Mouse (Mus musculus): Measurements from ENCODE around the gene Adam4. TPM values are rescaled to one million over a fixed set of nuclear protein-coding genes. Genes with fewer than 3 reads are reported as not detected.
"Not testable (repeated sequence)": the region's sequence is repeated elsewhere in the genome, so short reads cannot be mapped to it uniquely, and the experiment has no call there.

Gene Adam4
- total RNA-seq (2015; ENCODE audit: low replicate concordance): 1.9 TPM in 1 of 2 replicates, not detected in the other
- total RNA-seq (2017; ENCODE audit: low replicate concordance): not detected in 2 replicates

DNA sequence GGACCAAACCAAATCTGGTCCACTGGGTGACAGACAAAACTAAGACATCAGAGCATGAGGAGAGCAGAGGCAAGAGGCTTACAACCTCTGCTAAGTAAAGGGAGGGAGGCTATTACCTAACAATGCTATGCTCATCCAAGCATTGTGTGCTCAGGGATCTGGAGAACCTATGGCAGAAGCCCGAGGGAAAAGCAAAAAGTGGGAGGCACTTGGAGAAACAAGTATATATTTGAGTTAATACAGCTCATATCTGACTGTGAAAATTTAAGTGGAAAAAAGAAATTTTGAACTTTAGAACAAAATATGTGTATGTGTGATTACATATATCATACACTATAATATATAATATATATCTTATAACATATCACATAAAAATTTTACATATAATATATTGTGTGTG lies at the start of gene Adam4:
Gene Adam4, minus strand, starts transcription at position 101 of the 400 bp plus-strand sequence.
- no peak for ATAC-seq (replicated peaks; ENCODE audit: low FRiP score, poor library complexity, severe bottlenecking)

DNA sequence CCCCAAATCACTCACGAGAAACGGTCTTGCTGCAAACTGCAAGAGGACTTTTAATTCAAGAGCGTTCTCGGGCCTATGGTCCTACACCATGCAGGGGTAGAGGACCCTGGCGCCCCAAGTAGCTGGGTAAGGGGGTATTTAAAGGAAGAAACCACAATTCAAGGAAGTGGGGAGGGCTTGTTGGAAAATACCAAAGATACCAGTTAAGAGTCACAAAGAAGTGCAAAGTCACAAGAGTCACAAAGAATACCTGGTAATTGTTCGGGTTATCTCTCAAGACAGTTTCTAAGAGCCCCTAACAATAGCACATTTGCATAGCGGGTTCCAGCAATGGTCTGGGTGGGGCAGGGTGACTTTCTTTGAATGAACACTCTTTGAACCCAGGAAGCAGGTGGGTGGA lies 37.3 kb upstream of the Adam4 start:
- not testable (repeated sequence) for ATAC-seq (replicated peaks; ENCODE audit: low FRiP score, poor library complexity, severe bottlenecking)

DNA sequence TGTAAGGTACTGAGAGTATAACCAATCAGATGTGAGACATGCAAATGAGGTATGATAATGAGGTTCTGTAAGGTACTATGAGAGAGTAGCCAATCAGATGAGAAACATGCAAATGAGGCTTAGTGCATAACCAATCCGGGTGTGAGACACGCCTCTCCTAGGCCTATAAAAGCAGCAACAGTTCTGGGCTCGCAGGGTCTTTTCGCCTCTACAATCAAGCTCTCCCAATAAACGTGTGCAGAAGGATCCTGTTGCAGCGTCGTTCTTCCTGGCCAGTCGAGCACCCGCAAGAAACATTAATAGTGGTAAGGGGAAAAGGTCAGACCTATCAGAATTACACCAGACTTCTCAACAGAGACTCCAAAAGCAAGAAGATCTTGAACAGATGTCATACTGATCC lies 17.2 kb upstream of the Adam4 start:
- ATAC-seq (replicated peaks; ENCODE audit: low FRiP score, poor library complexity, severe bottlenecking): not testable (repeated sequence)

DNA sequence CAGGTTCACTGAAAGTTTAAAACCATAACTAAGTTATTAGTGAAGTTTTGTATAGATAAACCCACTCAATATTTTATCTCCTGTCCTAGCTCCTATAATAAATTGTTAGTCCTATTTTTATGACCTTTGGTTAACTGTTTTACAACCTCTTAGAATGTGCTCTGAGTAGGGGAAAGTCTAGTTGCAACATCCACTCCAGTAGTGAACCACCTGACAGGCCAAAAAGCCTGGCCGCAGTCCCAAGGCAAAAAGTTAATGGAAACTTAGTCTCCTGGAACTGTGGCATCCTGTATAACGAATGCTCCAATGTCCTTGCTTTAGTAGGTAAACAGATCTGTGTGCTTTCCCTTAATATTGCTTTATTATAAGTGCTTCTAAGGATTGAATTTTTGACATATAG lies 13.0 kb upstream of the Adam4 start:
- ATAC-seq (replicated peaks; ENCODE audit: low FRiP score, poor library complexity, severe bottlenecking): not testable (repeated sequence)

DNA sequence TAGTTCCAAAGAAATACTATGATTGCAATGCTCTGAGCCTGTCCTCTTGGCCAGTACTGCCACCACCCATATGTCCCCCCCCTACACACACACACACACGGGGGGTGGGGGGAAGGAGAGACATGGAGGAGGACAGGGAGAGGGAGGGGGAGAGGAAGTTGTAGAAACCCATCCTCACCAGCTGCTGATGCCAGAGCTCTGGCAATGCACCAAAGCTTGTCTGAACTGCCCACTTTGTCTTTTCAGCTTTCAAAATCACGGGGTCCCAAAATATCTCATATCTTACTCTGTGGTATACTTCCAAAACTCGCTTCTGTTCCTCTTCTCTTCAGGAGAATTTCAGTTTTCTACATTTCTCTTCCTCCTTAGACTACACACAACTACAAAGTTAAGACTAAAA lies 8.5 kb downstream of the Adam4 start:
- no peak for ATAC-seq (replicated peaks; ENCODE audit: low FRiP score, poor library complexity, severe bottlenecking)

DNA sequence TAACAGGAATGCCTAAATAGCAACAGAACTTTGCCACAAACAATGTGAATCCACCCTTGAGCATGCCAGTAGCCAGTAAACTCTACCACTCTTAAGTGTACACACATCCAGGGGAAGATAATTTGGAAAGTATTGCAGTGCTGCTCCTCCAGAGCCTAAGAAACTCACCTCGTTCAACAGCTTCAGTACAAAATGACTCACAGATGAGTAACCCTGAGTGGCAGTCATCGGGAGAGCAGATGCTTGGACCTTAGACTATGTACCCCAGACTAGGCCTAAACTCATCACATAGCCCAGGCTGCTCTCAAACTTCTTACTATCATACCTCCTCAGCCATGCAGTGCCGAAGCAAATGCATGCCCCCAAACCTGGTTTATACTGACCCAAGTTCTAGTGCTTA lies 12.8 kb downstream of the Adam4 start:
- ATAC-seq (replicated peaks; ENCODE audit: low FRiP score, poor library complexity, severe bottlenecking): no peak

DNA sequence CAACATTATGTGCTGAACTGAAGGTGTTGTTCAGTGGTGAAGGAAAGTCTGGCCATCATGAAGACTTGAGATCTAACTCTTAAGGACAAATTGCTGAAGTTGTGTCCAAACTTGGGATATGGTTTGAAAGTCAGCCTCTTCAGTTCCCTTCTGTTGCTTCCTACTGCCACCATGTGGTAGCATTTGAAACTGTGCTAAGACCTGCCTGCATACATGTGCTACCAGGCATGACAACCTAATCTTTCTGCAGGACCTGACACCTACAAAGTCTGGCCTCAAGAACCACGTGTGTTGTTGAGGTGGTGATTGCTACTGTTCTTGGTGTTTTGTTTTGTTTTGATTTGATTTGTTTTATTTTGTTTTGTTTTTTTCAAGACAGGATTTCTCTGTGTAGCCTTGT lies 19.6 kb downstream of the Adam4 start:
- no peak for ATAC-seq (replicated peaks; ENCODE audit: low FRiP score, poor library complexity, severe bottlenecking)

DNA sequence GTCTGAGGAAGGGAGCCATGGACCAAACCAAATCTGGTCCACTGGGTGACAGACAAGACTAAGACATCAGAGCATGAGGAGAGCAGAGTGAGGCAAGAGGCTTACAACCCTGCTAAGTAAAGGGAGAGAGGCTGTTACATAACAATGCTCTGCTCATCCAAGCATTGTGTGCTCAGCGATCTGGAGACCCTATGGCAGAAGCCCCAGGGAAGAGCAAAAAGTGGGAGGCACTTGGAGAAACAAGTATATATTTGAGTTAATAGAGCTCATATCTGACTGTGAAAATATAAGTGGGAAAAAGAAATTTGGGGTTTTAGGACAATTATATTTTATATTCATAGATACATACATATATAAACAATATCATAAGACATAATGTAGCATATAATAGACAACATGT lies 42.4 kb downstream of the Adam4 start, which contains the start of gene Gm4787:
Gene Gm4787, minus strand, starts transcription at position 101 of the 400 bp plus-strand sequence.
- not testable (repeated sequence) for ATAC-seq (replicated peaks; ENCODE audit: low FRiP score, poor library complexity, severe bottlenecking)

Other genes starting within 250 kb of the Adam4 start
- gene Slc8a3, start 88.8 kb downstream of the Adam4 start, total RNA-seq (2015; ENCODE audit: low replicate concordance): not detected in 2 replicates
- gene Slc8a3, start 88.8 kb downstream of the Adam4 start, total RNA-seq (2017; ENCODE audit: low replicate concordance): not detected in 2 replicates
- gene Gm4787, start 42.5 kb downstream of the Adam4 start, total RNA-seq (2015; ENCODE audit: low replicate concordance): not detected in 2 replicates
- gene Gm4787, start 42.5 kb downstream of the Adam4 start, total RNA-seq (2017; ENCODE audit: low replicate concordance): 0.42 TPM in 1 of 2 replicates, not detected in the other
- 23.0 and 42.8 TPM in 2 replicates for gene Cox16, start 63.2 kb upstream of the Adam4 start, total RNA-seq (2015; ENCODE audit: low replicate concordance)
- gene Cox16, start 63.2 kb upstream of the Adam4 start, total RNA-seq (2017; ENCODE audit: low replicate concordance): 13.7 and 25.2 TPM in 2 replicates
- gene Gm20498, start 111.0 kb upstream of the Adam4 start, total RNA-seq (2015; ENCODE audit: low replicate concordance): 4.0 TPM in 1 of 2 replicates, not detected in the other
- 5.3 and 17.2 TPM in 2 replicates for gene Gm20498, start 111.0 kb upstream of the Adam4 start, total RNA-seq (2017; ENCODE audit: low replicate concordance)
- 2.5 and 11.9 TPM in 2 replicates for gene Synj2bp, start 111.0 kb upstream of the Adam4 start, total RNA-seq (2015; ENCODE audit: low replicate concordance)
- 8.5 and 9.6 TPM in 2 replicates for gene Synj2bp, start 111.0 kb upstream of the Adam4 start, total RNA-seq (2017; ENCODE audit: low replicate concordance)
- not detected in 2 replicates for gene Adam21, start 146.5 kb upstream of the Adam4 start, total RNA-seq (2015; ENCODE audit: low replicate concordance)
- gene Adam21, start 146.5 kb upstream of the Adam4 start, total RNA-seq (2017; ENCODE audit: low replicate concordance): 0.26 TPM in 1 of 2 replicates, not detected in the other
- 1.9 and 18.6 TPM in 2 replicates for gene Med6, start 173.1 kb upstream of the Adam4 start, total RNA-seq (2015; ENCODE audit: low replicate concordance)
- gene Med6, start 173.1 kb upstream of the Adam4 start, total RNA-seq (2017; ENCODE audit: low replicate concordance): 31.6 and 48.1 TPM in 2 replicates
- gene Ttc9, start 209.3 kb upstream of the Adam4 start, total RNA-seq (2015; ENCODE audit: low replicate concordance): not detected in 2 replicates
- gene Ttc9, start 209.3 kb upstream of the Adam4 start, total RNA-seq (2017; ENCODE audit: low replicate concordance): not detected in 2 replicates